Mouse (Mus musculus) G1E (cell line): ENCODE measurements around the gene Ncor2. TPM values are rescaled to one million over a fixed set of nuclear protein-coding genes. Genes with fewer than 3 reads are reported as not detected.
"Not testable (repeated sequence)": the region's sequence is repeated elsewhere in the genome, so short reads cannot be mapped to it uniquely, and the experiment has no call there.

ENCODE experiments used
- ATAC-seq: 2 replicates; pipeline ENCODE4 v1.8.0; 2016; ENCODE audit warnings: mild to moderate bottlenecking; ENCODE audit not compliant: insufficient number of reproducible peaks, poor library complexity, low FRiP score, severe bottlenecking; ENCODE audit errors: extremely low read depth
- DNase-seq: peaks from one replicate; pipeline ENCODE4 v3.0.0; 2012; ENCODE audit warnings: low spot score
- H3K27me3 ChIP-seq: 2 replicates; pipeline ENCODE4 v1.6.1; 2012; ENCODE audit warnings: mild to moderate bottlenecking, low read length, inconsistent platforms; ENCODE audit not compliant: insufficient read depth
- H3K36me3 ChIP-seq: replicated peaks from 2 replicates; pipeline ENCODE3; 2012; ENCODE audit warnings: mild to moderate bottlenecking, inconsistent platforms
- H3K4me1 ChIP-seq: 2 replicates; pipeline ENCODE4 v1.6.1; 2012; ENCODE audit warnings: low read depth, low read length, inconsistent platforms, mixed read lengths; ENCODE audit not compliant: insufficient read depth
- H3K4me3 ChIP-seq: 2 replicates; pipeline ENCODE4 v1.5.1; 2012; ENCODE audit warnings: low read depth, mild to moderate bottlenecking, inconsistent platforms, low read length, moderate library complexity, mixed read lengths
- H3K9me3 ChIP-seq: replicated peaks from 2 replicates; pipeline ENCODE4 v1.6.1; 2012; ENCODE audit warnings: inconsistent platforms
- CTCF ChIP-seq: IDR thresholded peaks from 2 replicates; pipeline ENCODE4 v1.5.1; 2012; ENCODE audit warnings: low read depth, low read length, inconsistent platforms, mixed read lengths
- GATA1 ChIP-seq: IDR thresholded peaks from 2 replicates; pipeline ENCODE4 v1.6.1; 2012; ENCODE audit warnings: borderline replicate concordance, low read length, inconsistent platforms, mixed read lengths
- GATA2 ChIP-seq: IDR thresholded peaks from 2 replicates; pipeline ENCODE4 v1.6.1; 2012; ENCODE audit warnings: low read depth, low read length, inconsistent platforms, borderline replicate concordance
- POLR2AphosphoS5 ChIP-seq: IDR thresholded peaks from 2 replicates; pipeline ENCODE4 v1.6.1; 2012; ENCODE audit warnings: low read depth, low read length, inconsistent platforms; ENCODE audit not compliant: insufficient replicate concordance
- TAL1 ChIP-seq: conservative IDR thresholded peaks from 2 replicates; pipeline ENCODE4 v1.6.1; 2012; ENCODE audit warnings: low read depth, low read length, inconsistent platforms, mixed read lengths
- polyA plus RNA-seq: library from polyadenylated mRNA; stranded (reverse); fragments of >175 nt; gene quantifications from 2 replicates; pipeline ENCODE4 v1.2.3, GENCODE M21; 2012
- total RNA-seq, 2 experiments: library from RNA; stranded (forward) in 1 of 2; stranded (reverse) in 1 of 2; fragments of 200-1000 nt in 1 of 2; fragments of >200 nt in 1 of 2; fragmentation: Nextera tagmentation in 1 of 2; gene quantifications; 2 replicates each; pipeline ENCODE4 v1.2.3; 2014 to 2017

Ncor2 gene
- total and polyA plus RNA-seq, 3 experiments: 0.09 TPM; not detected in 2

- H3K4me1 ChIP-seq: no peaks in the 10 kb centered on the region
- no peaks in the 10 kb centered on the region for H3K36me3 ChIP-seq
- H3K27me3 ChIP-seq: no peaks in the 10 kb centered on the region
- no peak overlapping the region for H3K4me3 ChIP-seq
- ATAC-seq (no peak), DNase-seq (no peak)
- TF ChIP-seq GATA2 (no peak), TAL1 (no peak), POLR2AphosphoS5 (no peak), CTCF (no peak), GATA1 (no peak)
- peaks cover 77% of the 10 kb centered on the region for H3K9me3 ChIP-seq
Measured at GRCm38 (mm10) chr5:125203099-125203498, 24.1 kb upstream of the Ncor2 start.

GRCm38 (mm10) chr5:125202100-125202499 is 23.1 kb upstream of the Ncor2 start:
- Histone ChIP-seq H3K36me3 (no peaks in the 10 kb centered on the region), H3K27me3 (no peaks in the 10 kb centered on the region), H3K9me3 (peaks cover 75% of the 10 kb centered on the region), H3K4me3 (no peak overlapping the region), H3K4me1 (no peaks in the 10 kb centered on the region)
- no peak for ATAC-seq
- DNase-seq: no peak
- TF ChIP-seq TAL1 (no peak), GATA1 (no peak), CTCF (no peak), GATA2 (no peak), POLR2AphosphoS5 (no peak)

GRCm38 (mm10) chr5:125199086-125199485 is 20.1 kb upstream of the Ncor2 start:
- no peaks in the 10 kb centered on the region for H3K4me1 ChIP-seq
- TF ChIP-seq CTCF (no peak), GATA1 (no peak), TAL1 (no peak), GATA2 (no peak), POLR2AphosphoS5 (no peak)
- no peaks in the 10 kb centered on the region for H3K36me3 ChIP-seq
- no peaks in the 10 kb centered on the region for H3K27me3 ChIP-seq
- no peak for ATAC-seq
- DNase-seq: no peak
- H3K9me3 ChIP-seq: peaks cover 71% of the 10 kb centered on the region
- H3K4me3 ChIP-seq: no peak overlapping the region

GRCm38 (mm10) chr5:125197325-125197724 is 18.3 kb upstream of the Ncor2 start:
- ATAC-seq: not testable (repeated sequence)

GRCm38 (mm10) chr5:125196054-125196453 is 17.0 kb upstream of the Ncor2 start:
- Histone ChIP-seq H3K4me3 (no peak overlapping the region), H3K36me3 (no peaks in the 10 kb centered on the region), H3K9me3 (peaks cover 66% of the 10 kb centered on the region), H3K4me1 (no peaks in the 10 kb centered on the region), H3K27me3 (no peaks in the 10 kb centered on the region)
- ATAC-seq: no peak
- no peak for DNase-seq
- TF ChIP-seq TAL1 (no peak), POLR2AphosphoS5 (no peak), GATA1 (no peak), GATA2 (no peak), CTCF (no peak)

More at GRCm38 (mm10) chr5:125197325-125197724, 18.3 kb upstream of the Ncor2 start:
- H3K4me1 ChIP-seq, H3K36me3 ChIP-seq, H3K27me3 ChIP-seq, H3K4me3 ChIP-seq, DNase-seq: not testable (repeated sequence)
- peaks cover 63% of the 10 kb centered on the region for H3K9me3 ChIP-seq

- Histone ChIP-seq H3K4me3 (no peak overlapping the region), H3K27me3 (no peaks in the 10 kb centered on the region), H3K4me1 (no peaks in the 10 kb centered on the region), H3K36me3 (no peaks in the 10 kb centered on the region), H3K9me3 (peaks cover 70% of the 10 kb centered on the region)
- no peak for DNase-seq
- no peak for ATAC-seq
- TF ChIP-seq CTCF: no peak
- TF ChIP-seq GATA2: no peak
- no peak for TF ChIP-seq GATA1
- TF ChIP-seq POLR2AphosphoS5: no peak
- TF ChIP-seq TAL1: no peak
Measured at GRCm38 (mm10) chr5:125195142-125195541, 16.1 kb upstream of the Ncor2 start.
